Mouse (Mus musculus): Measurements from ENCODE around the gene Nek9. TPM values are rescaled to one million over a fixed set of nuclear protein-coding genes. Genes with fewer than 3 reads are reported as not detected.
"Not testable (repeated sequence)": the region's sequence is repeated elsewhere in the genome, so short reads cannot be mapped to it uniquely, and the experiment has no call there.

Nek9 gene
- polyA plus RNA-seq, 1 experiment = 0.15 TPM

GRCm38 (mm10) chr12:85288486-85289156 lies 50.5 kb downstream of the Nek9 start, which contains the start of gene Zc2hc1c:
Gene Zc2hc1c, plus strand, starts transcription at chr12:85288591.
- peaks cover 15% of the 10 kb centered on the region for H3K4me1 ChIP-seq (ENCODE audit: control insufficient read depth)
- peaks cover 31% of the 10 kb centered on the region for H3K27me3 ChIP-seq (ENCODE audit: control insufficient read depth)
- TF ChIP-seq TAL1 (IDR thresholded peaks at IDR 0.05; ENCODE audit: low read length) (no peak), GATA1 (IDR thresholded peaks at IDR 0.05; ENCODE audit: low read length) (no peak)
- peak within 1 kb of the TSS; percentile 65 for H3K4me3 ChIP-seq (replicated peaks)
- H3K36me3 ChIP-seq (ENCODE audit: control insufficient read depth) = no peaks in the 10 kb centered on the region
- H3K9me3 ChIP-seq (ENCODE audit: control insufficient read depth, low read length) = no peaks in the 10 kb centered on the region

- Histone ChIP-seq H3K4me3 (replicated peaks) (peak within 1 kb of the TSS; percentile 65), H3K4me1 (ENCODE audit: control insufficient read depth) (peaks cover 15% of the 10 kb centered on the region), H3K27me3 (ENCODE audit: control insufficient read depth) (peaks cover 31% of the 10 kb centered on the region), H3K9me3 (ENCODE audit: control insufficient read depth, low read length) (no peaks in the 10 kb centered on the region), H3K36me3 (ENCODE audit: control insufficient read depth) (no peaks in the 10 kb centered on the region)
- TF ChIP-seq GATA1 (IDR thresholded peaks at IDR 0.05; ENCODE audit: low read length) = no peak
- TF ChIP-seq TAL1 (IDR thresholded peaks at IDR 0.05; ENCODE audit: low read length) = no peak
Observed at GRCm38 (mm10) chr12:85287809-85288485, 51.2 kb downstream of the Nek9 start, which contains the start of gene Acyp1. Gene Acyp1, minus strand, starts transcription at chr12:85288438.

- Histone ChIP-seq H3K27me3 (ENCODE audit: control insufficient read depth) (peaks cover 31% of the 10 kb centered on the region), H3K36me3 (ENCODE audit: control insufficient read depth) (no peaks in the 10 kb centered on the region), H3K4me3 (replicated peaks) (no peak overlapping the region), H3K9me3 (ENCODE audit: control insufficient read depth, low read length) (no peaks in the 10 kb centered on the region), H3K4me1 (ENCODE audit: control insufficient read depth) (peaks cover 15% of the 10 kb centered on the region)
- no peak for TF ChIP-seq GATA1 (IDR thresholded peaks at IDR 0.05; ENCODE audit: low read length)
- no peak for TF ChIP-seq TAL1 (IDR thresholded peaks at IDR 0.05; ENCODE audit: low read length)
Observed at GRCm38 (mm10) chr12:85286941-85287340, 52.2 kb downstream of the Nek9 start.

- H3K36me3 ChIP-seq (ENCODE audit: control insufficient read depth) = no peaks in the 10 kb centered on the region
- H3K27me3 ChIP-seq (ENCODE audit: control insufficient read depth) = peaks cover 24% of the 10 kb centered on the region
- TF ChIP-seq TAL1 (IDR thresholded peaks at IDR 0.05; ENCODE audit: low read length) = no peak
- TF ChIP-seq GATA1 (IDR thresholded peaks at IDR 0.05; ENCODE audit: low read length) = no peak
- H3K4me1 ChIP-seq (ENCODE audit: control insufficient read depth) = peaks cover 29% of the 10 kb centered on the region
- H3K4me3 ChIP-seq (replicated peaks) = no peak overlapping the region
- H3K9me3 ChIP-seq (ENCODE audit: control insufficient read depth, low read length) = no peaks in the 10 kb centered on the region
Observed at GRCm38 (mm10) chr12:85284996-85285395, 54.2 kb downstream of the Nek9 start.

- Histone ChIP-seq H3K9me3 (ENCODE audit: control insufficient read depth, low read length) (no peaks in the 10 kb centered on the region), H3K4me1 (ENCODE audit: control insufficient read depth) (peaks cover 36% of the 10 kb centered on the region), H3K27me3 (ENCODE audit: control insufficient read depth) (peaks cover 17% of the 10 kb centered on the region), H3K4me3 (replicated peaks) (no peak overlapping the region), H3K36me3 (ENCODE audit: control insufficient read depth) (no peaks in the 10 kb centered on the region)
- TF ChIP-seq GATA1 (IDR thresholded peaks at IDR 0.05; ENCODE audit: low read length) (no peak), TAL1 (IDR thresholded peaks at IDR 0.05; ENCODE audit: low read length) (no peak)
Observed at GRCm38 (mm10) chr12:85284331-85284730, 54.8 kb downstream of the Nek9 start.

GRCm38 (mm10) chr12:85281756-85282155 lies 57.4 kb downstream of the Nek9 start:
- peaks cover 42% of the 10 kb centered on the region for H3K4me1 ChIP-seq (ENCODE audit: control insufficient read depth)

GRCm38 (mm10) chr12:85280845-85281651 lies 58.1 kb downstream of the Nek9 start:
- TF ChIP-seq TAL1 (IDR thresholded peaks at IDR 0.05; ENCODE audit: low read length) = no peak
- no peak for TF ChIP-seq GATA1 (IDR thresholded peaks at IDR 0.05; ENCODE audit: low read length)
- peak overlapping the region; percentile 87 for H3K4me3 ChIP-seq (replicated peaks)
- H3K4me1 ChIP-seq (ENCODE audit: control insufficient read depth) = peaks cover 42% of the 10 kb centered on the region

More at GRCm38 (mm10) chr12:85281756-85282155, 57.4 kb downstream of the Nek9 start:
- not testable (repeated sequence) for H3K4me3 ChIP-seq (replicated peaks); H3K27me3 ChIP-seq (ENCODE audit: control insufficient read depth); H3K9me3 ChIP-seq (ENCODE audit: control insufficient read depth, low read length)
- H3K36me3 ChIP-seq (ENCODE audit: control insufficient read depth) = peaks cover 19% of the 10 kb centered on the region

GRCm38 (mm10) chr12:85280105-85280844 lies 58.9 kb downstream of the Nek9 start:
- no peaks in the 10 kb centered on the region for H3K27me3 ChIP-seq (ENCODE audit: control insufficient read depth)
- peaks cover 42% of the 10 kb centered on the region for H3K4me1 ChIP-seq (ENCODE audit: control insufficient read depth)
- TF ChIP-seq GATA1 (IDR thresholded peaks at IDR 0.05; ENCODE audit: low read length) (no peak), TAL1 (IDR thresholded peaks at IDR 0.05; ENCODE audit: low read length) (no peak)
- H3K9me3 ChIP-seq (ENCODE audit: control insufficient read depth, low read length) = no peaks in the 10 kb centered on the region
- H3K4me3 ChIP-seq (replicated peaks) = peak overlapping the region; percentile 87
- peaks cover 34% of the 10 kb centered on the region for H3K36me3 ChIP-seq (ENCODE audit: control insufficient read depth)

More at GRCm38 (mm10) chr12:85280845-85281651, 58.1 kb downstream of the Nek9 start:
- Histone ChIP-seq H3K9me3 (ENCODE audit: control insufficient read depth, low read length) (no peaks in the 10 kb centered on the region), H3K27me3 (ENCODE audit: control insufficient read depth) (no peaks in the 10 kb centered on the region), H3K36me3 (ENCODE audit: control insufficient read depth) (peaks cover 26% of the 10 kb centered on the region)
